Mouse (Mus musculus): ENCODE measurements around the gene Srcin1. TPM values are rescaled to one million over a fixed set of nuclear protein-coding genes. Genes with fewer than 3 reads are reported as not detected.

The Srcin1 gene
- polyA plus RNA-seq, 1 experiment from 2014 or later: 0.55 TPM

GRCm38 (mm10) chr11:97609743-97610142 lies 33.8 kb upstream of the Srcin1 start:
- no peak for ATAC-seq (replicated peaks; ENCODE audit: insufficient number of reproducible peaks, low FRiP score, low TSS enrichment, low read depth)
- H3K4me2 ChIP-seq (ENCODE audit: low read depth, low read length): no peak overlapping the region

GRCm38 (mm10) chr11:97608933-97609332 lies 32.9 kb upstream of the Srcin1 start:
- WGBS: 32% methylated on average over 4 of the region's 4 CpGs
- DNase-seq (ENCODE audit: low spot score) (no peak), ATAC-seq (replicated peaks; ENCODE audit: insufficient number of reproducible peaks, low FRiP score, low TSS enrichment, low read depth) (no peak)
- Histone ChIP-seq H3K27ac (replicated peaks; ENCODE audit: low read depth, low read length) (no peak overlapping the region), H3K4me1 (ENCODE audit: control insufficient read depth, insufficient read depth, low read length) (no peaks in the 10 kb centered on the region), H3K4me3 (ENCODE audit: low read depth, low read length) (no peak overlapping the region), H3K36me3 (replicated peaks; ENCODE audit: control insufficient read depth, insufficient read depth, low read depth, low read length) (no peaks in the 10 kb centered on the region), H3K9me3 (replicated peaks; ENCODE audit: control insufficient read depth, low read length) (no peaks in the 10 kb centered on the region), H3K4me2 (ENCODE audit: low read depth, low read length) (no peak overlapping the region), H3K27me3 (ENCODE audit: control insufficient read depth, insufficient read depth, low read length) (no peaks in the 10 kb centered on the region), H3K9ac (replicated peaks; ENCODE audit: low read length) (no peak overlapping the region)

More at GRCm38 (mm10) chr11:97609743-97610142, 33.8 kb upstream of the Srcin1 start:
- 90% methylated on average over 13 of the region's 13 CpGs for WGBS
- Histone ChIP-seq H3K4me3 (ENCODE audit: low read depth, low read length) (no peak overlapping the region), H3K4me1 (ENCODE audit: control insufficient read depth, insufficient read depth, low read length) (no peaks in the 10 kb centered on the region), H3K36me3 (replicated peaks; ENCODE audit: control insufficient read depth, insufficient read depth, low read depth, low read length) (no peaks in the 10 kb centered on the region), H3K9me3 (replicated peaks; ENCODE audit: control insufficient read depth, low read length) (no peaks in the 10 kb centered on the region), H3K27ac (replicated peaks; ENCODE audit: low read depth, low read length) (no peak overlapping the region), H3K27me3 (ENCODE audit: control insufficient read depth, insufficient read depth, low read length) (no peaks in the 10 kb centered on the region), H3K9ac (replicated peaks; ENCODE audit: low read length) (no peak overlapping the region)
- no peak for DNase-seq (ENCODE audit: low spot score)

- H3K36me3 ChIP-seq (replicated peaks; ENCODE audit: control insufficient read depth, insufficient read depth, low read depth, low read length): no peaks in the 10 kb centered on the region
- no peak overlapping the region for H3K9ac ChIP-seq (replicated peaks; ENCODE audit: low read length)
- no peak overlapping the region for H3K4me2 ChIP-seq (ENCODE audit: low read depth, low read length)
- 89% methylated on average over 8 of the region's 8 CpGs for WGBS
- H3K4me3 ChIP-seq (ENCODE audit: low read depth, low read length): no peak overlapping the region
- DNase-seq (ENCODE audit: low spot score) (no peak), ATAC-seq (replicated peaks; ENCODE audit: insufficient number of reproducible peaks, low FRiP score, low TSS enrichment, low read depth) (no peak)
- H3K27me3 ChIP-seq (ENCODE audit: control insufficient read depth, insufficient read depth, low read length): no peaks in the 10 kb centered on the region
- no peaks in the 10 kb centered on the region for H3K9me3 ChIP-seq (replicated peaks; ENCODE audit: control insufficient read depth, low read length)
- no peaks in the 10 kb centered on the region for H3K4me1 ChIP-seq (ENCODE audit: control insufficient read depth, insufficient read depth, low read length)
- H3K27ac ChIP-seq (replicated peaks; ENCODE audit: low read depth, low read length): no peak overlapping the region
Measured at GRCm38 (mm10) chr11:97607056-97607725, 31.2 kb upstream of the Srcin1 start.

GRCm38 (mm10) chr11:97603891-97604290 lies 27.9 kb upstream of the Srcin1 start:
- H3K4me1 ChIP-seq (ENCODE audit: control insufficient read depth, insufficient read depth, low read length): no peaks in the 10 kb centered on the region
- 80% methylated on average over 10 of the region's 10 CpGs for WGBS
- DNase-seq (ENCODE audit: low spot score): no peak
- no peak overlapping the region for H3K4me2 ChIP-seq (ENCODE audit: low read depth, low read length)
- H3K27me3 ChIP-seq (ENCODE audit: control insufficient read depth, insufficient read depth, low read length): no peaks in the 10 kb centered on the region
- no peak overlapping the region for H3K4me3 ChIP-seq (ENCODE audit: low read depth, low read length)
- no peak overlapping the region for H3K9ac ChIP-seq (replicated peaks; ENCODE audit: low read length)
- H3K9me3 ChIP-seq (replicated peaks; ENCODE audit: control insufficient read depth, low read length): no peaks in the 10 kb centered on the region
- H3K36me3 ChIP-seq (replicated peaks; ENCODE audit: control insufficient read depth, insufficient read depth, low read depth, low read length): no peaks in the 10 kb centered on the region
- no peak overlapping the region for H3K27ac ChIP-seq (replicated peaks; ENCODE audit: low read depth, low read length)
- ATAC-seq (replicated peaks; ENCODE audit: insufficient number of reproducible peaks, low FRiP score, low TSS enrichment, low read depth): no peak

- Histone ChIP-seq H3K9ac (replicated peaks; ENCODE audit: low read length) (no peak overlapping the region), H3K27me3 (ENCODE audit: control insufficient read depth, insufficient read depth, low read length) (no peaks in the 10 kb centered on the region), H3K4me2 (ENCODE audit: low read depth, low read length) (no peak overlapping the region), H3K4me1 (ENCODE audit: control insufficient read depth, insufficient read depth, low read length) (no peaks in the 10 kb centered on the region), H3K27ac (replicated peaks; ENCODE audit: low read depth, low read length) (no peak overlapping the region), H3K9me3 (replicated peaks; ENCODE audit: control insufficient read depth, low read length) (no peaks in the 10 kb centered on the region), H3K4me3 (ENCODE audit: low read depth, low read length) (no peak overlapping the region), H3K36me3 (replicated peaks; ENCODE audit: control insufficient read depth, insufficient read depth, low read depth, low read length) (no peaks in the 10 kb centered on the region)
- WGBS: 22% methylated on average over 6 of the region's 6 CpGs
- DNase-seq (ENCODE audit: low spot score) (no peak), ATAC-seq (replicated peaks; ENCODE audit: insufficient number of reproducible peaks, low FRiP score, low TSS enrichment, low read depth) (no peak)
Measured at GRCm38 (mm10) chr11:97602223-97602622, 26.2 kb upstream of the Srcin1 start.

GRCm38 (mm10) chr11:97599104-97599503 lies 23.1 kb upstream of the Srcin1 start:
- 90% methylated on average over 8 of the region's 8 CpGs for WGBS
- no peak overlapping the region for H3K4me2 ChIP-seq (ENCODE audit: low read depth, low read length)
- H3K27ac ChIP-seq (replicated peaks; ENCODE audit: low read depth, low read length): no peak overlapping the region
- no peaks in the 10 kb centered on the region for H3K9me3 ChIP-seq (replicated peaks; ENCODE audit: control insufficient read depth, low read length)
- no peak for ATAC-seq (replicated peaks; ENCODE audit: insufficient number of reproducible peaks, low FRiP score, low TSS enrichment, low read depth)
- no peaks in the 10 kb centered on the region for H3K27me3 ChIP-seq (ENCODE audit: control insufficient read depth, insufficient read depth, low read length)
- no peak overlapping the region for H3K9ac ChIP-seq (replicated peaks; ENCODE audit: low read length)
- H3K4me1 ChIP-seq (ENCODE audit: control insufficient read depth, insufficient read depth, low read length): no peaks in the 10 kb centered on the region
- DNase-seq (ENCODE audit: low spot score): no peak
- H3K36me3 ChIP-seq (replicated peaks; ENCODE audit: control insufficient read depth, insufficient read depth, low read depth, low read length): no peaks in the 10 kb centered on the region
- H3K4me3 ChIP-seq (ENCODE audit: low read depth, low read length): no peak overlapping the region

- H3K27me3 ChIP-seq (ENCODE audit: control insufficient read depth, insufficient read depth, low read length): no peaks in the 10 kb centered on the region
- no peaks in the 10 kb centered on the region for H3K4me1 ChIP-seq (ENCODE audit: control insufficient read depth, insufficient read depth, low read length)
- H3K4me3 ChIP-seq (ENCODE audit: low read depth, low read length): no peak overlapping the region
- no peaks in the 10 kb centered on the region for H3K36me3 ChIP-seq (replicated peaks; ENCODE audit: control insufficient read depth, insufficient read depth, low read depth, low read length)
- H3K9ac ChIP-seq (replicated peaks; ENCODE audit: low read length): no peak overlapping the region
- no peak overlapping the region for H3K4me2 ChIP-seq (ENCODE audit: low read depth, low read length)
- no peak for ATAC-seq (replicated peaks; ENCODE audit: insufficient number of reproducible peaks, low FRiP score, low TSS enrichment, low read depth)
- H3K27ac ChIP-seq (replicated peaks; ENCODE audit: low read depth, low read length): no peak overlapping the region
- 75% methylated on average over 10 of the region's 10 CpGs for WGBS
- no peaks in the 10 kb centered on the region for H3K9me3 ChIP-seq (replicated peaks; ENCODE audit: control insufficient read depth, low read length)
- DNase-seq (ENCODE audit: low spot score): no peak
Measured at GRCm38 (mm10) chr11:97597945-97598691, 22.1 kb upstream of the Srcin1 start.

GRCm38 (mm10) chr11:97594136-97594535 lies 18.1 kb upstream of the Srcin1 start:
- Histone ChIP-seq H3K27me3 (ENCODE audit: control insufficient read depth, insufficient read depth, low read length) (no peaks in the 10 kb centered on the region; the same call in 1 of the 2 replicates), H3K4me1 (ENCODE audit: control insufficient read depth, insufficient read depth, low read length) (no peaks in the 10 kb centered on the region), H3K9me3 (replicated peaks; ENCODE audit: control insufficient read depth, low read length) (no peaks in the 10 kb centered on the region), H3K36me3 (replicated peaks; ENCODE audit: control insufficient read depth, insufficient read depth, low read depth, low read length) (no peaks in the 10 kb centered on the region), H3K4me3 (ENCODE audit: low read depth, low read length) (no peak overlapping the region), H3K9ac (replicated peaks; ENCODE audit: low read length) (no peak overlapping the region), H3K4me2 (ENCODE audit: low read depth, low read length) (no peak overlapping the region), H3K27ac (replicated peaks; ENCODE audit: low read depth, low read length) (no peak overlapping the region)
- 48% methylated on average over 6 of the region's 6 CpGs for WGBS
- no peak for ATAC-seq (replicated peaks; ENCODE audit: insufficient number of reproducible peaks, low FRiP score, low TSS enrichment, low read depth)
- no peak for DNase-seq (ENCODE audit: low spot score)

Measured in embryonic facial prominence, embryonic 11.5 days (tissue).